Mouse (Mus musculus): ENCODE measurements at regions not wholly inside any gene's neighbourhood (a gene's known extent, or its start where the extent isn't known, plus 50 kb on each side); places are given as distances from the start of the nearest gene placed in this dataset.

DNA sequence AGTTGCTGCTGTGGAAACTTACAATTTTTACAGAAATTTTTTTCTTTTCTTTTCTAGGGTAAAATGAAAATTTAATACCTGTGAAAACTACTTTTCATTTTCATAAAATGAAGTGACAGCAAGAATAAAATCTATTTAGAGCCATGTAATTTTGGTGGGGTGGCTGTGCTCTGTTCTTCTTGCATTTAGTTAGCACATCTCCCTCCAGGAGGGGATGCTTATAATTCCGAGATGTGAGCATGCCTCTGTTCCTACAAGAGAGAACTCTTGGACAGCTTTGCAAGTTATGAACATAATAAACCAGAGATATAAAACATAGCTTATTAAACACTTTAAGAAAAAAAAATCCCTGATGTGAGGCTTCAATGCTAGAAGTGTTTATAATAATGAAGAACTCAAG is 313.9 kb upstream of the Dph6 start:
- DNase-seq (ENCODE audit: low spot score in 2 of 2) = no peak

DNA sequence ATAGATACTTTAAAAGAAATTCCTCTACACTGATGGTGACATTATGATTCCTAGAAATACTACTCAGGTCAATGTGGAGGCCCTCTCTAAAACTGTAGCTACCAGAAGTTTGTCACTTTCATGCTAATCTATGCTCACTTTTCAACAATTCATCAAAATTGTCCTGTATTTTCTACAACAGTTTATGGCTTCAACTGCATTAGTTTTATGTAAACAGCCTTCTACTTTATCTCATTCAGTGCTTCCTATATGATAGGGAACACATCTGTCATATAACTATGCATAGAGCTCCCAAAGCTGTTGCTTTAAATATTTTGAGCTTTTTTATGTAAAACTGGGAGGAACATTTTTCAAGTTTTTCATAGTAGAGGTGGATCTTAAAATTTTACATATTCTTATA is 338.7 kb upstream of the Dph6 start:
- DNase-seq (ENCODE audit: low spot score in 2 of 2) = no peak

DNA sequence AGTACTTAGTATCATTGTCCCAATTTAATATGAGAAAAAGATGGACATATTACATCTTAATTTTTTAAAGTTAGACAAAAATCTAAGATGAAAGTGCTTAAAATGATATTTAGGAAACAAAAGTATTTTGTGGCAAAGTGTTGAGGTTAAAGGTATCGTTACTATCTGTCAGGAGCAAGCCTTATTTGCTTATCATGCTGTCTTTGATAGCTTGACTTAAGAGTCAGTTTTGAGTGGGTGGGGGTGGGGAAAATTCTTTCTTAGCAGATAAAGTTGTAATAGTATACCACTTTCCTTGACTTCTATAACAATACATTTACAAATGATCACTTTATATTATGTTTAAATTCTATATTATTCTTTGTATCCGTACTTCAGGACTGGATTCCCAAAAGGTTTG is 339.1 kb upstream of the Dph6 start:
- no peak for DNase-seq (ENCODE audit: low spot score in 2 of 2)

DNA sequence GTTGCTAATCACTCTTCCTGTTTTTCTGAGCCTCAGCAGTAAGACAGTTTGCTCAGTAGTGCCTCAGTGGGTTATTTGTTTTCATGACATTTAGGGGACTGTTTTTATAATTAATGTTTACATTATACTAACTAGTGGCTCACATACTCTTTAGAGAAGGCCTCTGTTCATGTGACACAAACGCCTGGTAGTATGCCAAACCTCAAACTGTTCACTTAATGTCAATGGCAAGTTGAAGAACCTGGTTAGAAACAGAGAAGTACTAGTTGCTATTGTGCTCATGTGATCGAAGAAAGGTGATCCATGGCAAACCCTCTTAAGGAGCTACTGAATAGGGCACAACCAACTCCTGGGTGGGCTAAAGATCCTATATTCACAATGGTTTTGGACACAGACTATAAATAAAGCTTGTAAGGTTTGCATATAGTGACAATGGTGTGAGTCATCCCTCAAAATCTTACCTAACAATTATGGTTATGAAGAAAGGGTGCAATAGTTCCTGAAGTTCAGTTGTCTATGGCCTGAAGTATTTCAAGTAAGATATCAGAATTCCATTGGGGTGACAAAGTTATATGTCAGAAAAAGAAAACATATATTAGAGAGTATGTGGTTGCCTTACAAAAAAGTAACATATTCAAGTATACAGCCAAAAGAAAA is 340.1 kb upstream of the Dph6 start:
- no peak for DNase-seq (ENCODE audit: low spot score in 2 of 2)

DNA sequence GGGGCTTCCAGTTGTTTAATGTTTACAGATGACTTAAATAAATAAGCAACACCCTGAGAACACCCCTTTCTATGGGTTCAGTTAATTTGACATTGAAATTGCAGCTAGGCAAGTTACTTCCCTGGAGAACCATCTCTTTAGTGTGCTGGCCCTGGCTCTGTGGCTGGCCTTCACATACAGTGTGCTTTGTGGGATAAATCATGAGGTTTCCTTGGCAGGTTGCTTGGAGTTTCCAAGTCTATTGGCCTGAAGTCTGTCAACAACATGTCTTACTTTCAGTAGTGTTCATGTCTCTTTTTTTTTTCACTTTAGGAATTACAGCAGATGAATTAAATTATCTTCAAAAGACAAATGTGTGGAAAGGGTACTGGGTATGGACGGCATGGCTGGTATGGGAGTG is 359.2 kb upstream of the Dph6 start:
- no peak for DNase-seq (ENCODE audit: low spot score in 2 of 2)

DNA sequence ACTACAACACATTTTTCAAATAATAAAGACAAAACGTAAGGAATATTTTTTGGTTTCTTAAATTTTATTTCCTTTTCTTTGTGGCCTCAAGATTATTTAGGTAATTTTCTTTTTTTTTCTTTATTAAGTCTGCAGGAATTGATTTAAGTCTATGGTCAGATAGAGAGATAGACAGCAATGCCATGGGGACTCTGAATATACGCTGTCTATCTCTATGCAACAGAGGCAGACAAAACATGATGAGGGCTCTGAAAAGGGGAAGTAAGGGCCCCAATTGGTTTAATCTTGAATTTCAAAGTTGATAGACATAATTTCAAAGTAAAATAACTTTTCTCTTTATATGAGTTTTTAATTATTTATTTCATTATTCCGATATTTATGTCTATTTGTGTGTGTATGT is 372.0 kb upstream of the Dph6 start:
- no peak for DNase-seq (ENCODE audit: low spot score in 2 of 2)

DNA sequence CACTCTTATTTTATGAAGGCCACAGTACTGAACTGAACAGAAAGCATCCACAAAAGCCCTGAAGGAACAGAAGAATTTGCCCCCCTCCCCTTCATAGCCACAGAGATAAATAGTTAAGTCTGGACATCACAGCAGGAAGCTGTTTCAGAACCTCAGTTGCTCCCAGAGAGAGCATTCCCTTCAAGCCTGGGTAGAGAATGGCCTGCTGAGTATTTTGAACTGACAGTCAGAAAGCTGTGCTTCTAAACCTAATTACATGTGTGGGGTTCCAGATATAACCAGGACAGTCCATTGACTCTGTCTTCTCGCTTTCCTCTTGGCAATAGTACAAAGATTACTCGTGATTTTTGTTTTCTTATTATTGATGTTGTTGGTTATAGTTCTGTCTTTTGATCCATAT is 376.4 kb upstream of the Dph6 start:
- DNase-seq (ENCODE audit: low spot score in 2 of 2) = no peak

DNA sequence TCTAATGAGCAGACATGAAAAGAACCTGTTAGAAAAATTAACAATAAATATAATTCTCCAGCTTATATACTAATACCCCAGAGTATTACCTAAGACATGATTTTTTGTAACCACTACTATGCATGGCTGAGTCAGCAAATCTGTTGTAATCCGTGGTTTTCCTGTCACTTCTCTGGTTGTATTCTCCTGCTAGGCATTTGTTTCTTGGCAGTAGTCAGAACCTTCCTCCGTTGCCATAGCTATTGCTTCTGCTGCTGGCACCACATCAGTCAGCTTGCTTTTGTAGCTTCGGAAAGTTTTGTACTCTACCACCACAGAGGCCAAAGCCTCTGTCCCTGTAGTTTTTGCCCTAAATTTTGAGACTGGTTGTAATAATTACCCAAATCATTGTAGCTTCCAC is 381.4 kb upstream of the Dph6 start:
- peak; percentile 11 to 19 for DNase-seq (ENCODE audit: low spot score in 2 of 2)

DNA sequence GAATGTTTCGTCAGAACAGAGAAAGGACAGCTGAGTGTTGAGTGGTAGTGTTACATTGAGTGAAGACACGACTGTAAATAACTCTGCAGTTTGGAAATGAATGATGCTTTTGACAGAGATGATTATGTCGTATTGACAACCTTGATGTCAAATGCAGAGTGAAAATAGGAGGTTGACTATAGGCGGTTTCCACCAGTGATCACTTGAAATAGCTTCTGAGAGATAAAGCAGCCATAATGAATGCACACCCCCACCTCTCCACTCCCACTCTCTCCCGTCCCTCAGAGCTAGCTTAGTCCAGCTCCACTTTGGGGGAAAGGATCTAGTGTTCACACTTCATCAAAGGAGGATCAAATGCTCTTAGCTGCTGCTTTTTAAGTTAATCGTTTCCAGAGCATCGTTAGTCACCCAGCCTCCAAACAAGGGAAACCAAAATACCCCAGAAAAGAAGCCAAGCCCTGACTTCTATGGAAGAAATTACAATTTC is 387.6 kb upstream of the Dph6 start:
- peak in 1 of 2 experiments; percentile 13 for DNase-seq (ENCODE audit: low spot score in 2 of 2)

DNA sequence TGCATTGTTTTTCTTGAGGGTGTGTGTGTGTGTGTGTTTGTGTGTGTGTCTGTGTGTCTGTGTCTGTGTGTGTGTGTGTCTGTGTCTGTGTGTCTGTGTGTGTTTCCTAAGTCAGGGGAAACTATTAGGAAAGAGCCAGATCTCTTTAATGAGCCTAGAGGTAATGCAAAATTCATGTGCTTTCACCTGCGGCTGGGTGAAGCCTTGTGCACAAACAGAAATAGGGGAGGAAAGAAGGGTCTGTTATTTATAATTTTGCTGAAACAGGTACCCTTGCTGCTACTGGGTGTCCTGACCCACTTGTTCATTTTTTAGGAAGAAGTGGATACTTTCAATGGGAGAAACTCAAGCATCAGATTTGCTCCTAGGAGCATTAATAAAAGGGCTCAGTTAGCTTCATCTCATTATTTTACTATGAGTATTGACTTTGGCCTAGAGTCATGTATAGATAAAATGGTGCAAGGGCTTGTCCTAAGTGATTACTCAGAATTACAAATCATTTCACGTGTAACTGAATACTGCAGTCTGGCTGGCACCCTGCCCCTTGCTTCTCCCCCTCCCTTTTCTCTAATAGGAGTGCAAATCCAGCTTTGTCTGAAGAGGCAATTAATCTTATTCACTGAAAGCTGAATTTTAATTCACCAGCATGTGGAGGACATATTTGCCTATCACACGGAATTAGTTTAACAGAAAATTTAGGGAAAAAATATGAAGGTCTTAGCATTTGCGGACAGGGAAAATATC is 401.7 kb upstream of the Dph6 start:
- no peak for DNase-seq (ENCODE audit: low spot score in 2 of 2)

DNA sequence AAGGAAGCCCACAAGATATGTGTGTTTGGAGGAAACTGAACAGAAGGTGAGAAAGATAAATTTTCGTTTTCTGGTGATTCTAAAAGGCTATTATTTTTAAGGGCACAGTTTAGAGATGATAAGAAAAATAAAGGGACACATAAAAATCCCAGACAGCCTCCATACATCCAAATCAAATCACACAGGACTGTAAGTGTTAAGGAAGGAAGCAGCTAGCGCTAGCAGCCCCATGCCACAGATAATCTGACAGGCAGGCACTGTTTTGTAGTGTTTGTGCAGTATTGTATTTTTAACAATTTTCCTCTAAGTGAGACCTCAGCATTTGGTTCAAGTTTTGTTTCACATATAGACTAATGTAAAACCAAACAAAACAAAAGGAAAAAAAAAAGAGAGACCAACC is 402.4 kb upstream of the Dph6 start:
- DNase-seq (ENCODE audit: low spot score in 2 of 2) = no peak

DNA sequence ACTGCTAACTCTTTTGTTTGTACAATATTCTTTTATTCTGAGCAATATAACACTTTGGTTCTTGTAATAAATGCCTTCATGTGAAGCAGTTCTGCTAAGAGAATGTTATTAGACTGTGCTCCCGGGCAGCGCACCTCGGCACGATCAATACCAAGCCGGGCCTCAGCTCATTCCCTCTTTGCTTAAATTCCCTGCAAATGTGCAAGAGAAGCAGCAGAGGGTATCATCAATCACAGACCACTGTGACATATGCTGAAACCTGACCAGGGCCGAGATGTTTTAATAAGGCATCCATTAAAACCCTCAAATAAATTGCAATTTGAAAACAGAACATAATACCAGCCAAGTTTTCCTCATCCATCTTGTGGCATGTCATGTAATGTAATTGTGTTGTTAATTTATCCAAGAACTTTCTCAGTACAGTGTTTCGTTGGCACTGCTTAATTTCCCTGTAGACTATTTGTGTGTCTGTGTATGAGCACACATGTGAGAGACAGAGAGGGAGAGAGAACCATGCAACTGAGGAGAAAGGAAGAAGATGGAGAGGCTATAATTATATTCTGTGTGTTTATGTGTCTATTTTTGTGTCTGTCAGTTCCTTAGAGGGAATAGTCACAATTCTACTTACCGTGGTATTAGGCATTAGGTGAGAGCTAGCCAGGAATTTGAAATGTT is 412.9 kb upstream of the Dph6 start:
- DNase-seq (ENCODE audit: low spot score in 2 of 2) = no peak

DNA sequence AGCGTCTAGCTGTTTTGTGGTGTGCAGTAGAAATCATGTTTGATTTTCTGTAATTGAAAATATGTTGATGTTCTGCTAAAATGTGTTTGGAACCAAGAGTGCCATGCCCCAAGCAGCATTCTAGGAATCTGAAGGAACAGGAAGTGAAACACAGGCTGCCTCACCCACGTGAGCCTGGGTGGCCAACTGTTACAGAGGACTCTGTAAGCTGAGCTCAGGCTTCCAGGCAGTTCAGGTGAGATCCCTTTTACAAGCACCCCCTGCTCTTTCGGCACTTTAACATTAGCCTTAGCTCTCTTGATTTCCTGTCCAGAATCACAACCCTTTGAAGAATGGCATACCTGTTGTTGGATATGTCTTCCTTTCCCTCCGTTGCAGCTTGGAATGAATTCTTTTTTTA is 414.9 kb upstream of the Dph6 start:
- no peak for DNase-seq (ENCODE audit: low spot score in 2 of 2)

DNA sequence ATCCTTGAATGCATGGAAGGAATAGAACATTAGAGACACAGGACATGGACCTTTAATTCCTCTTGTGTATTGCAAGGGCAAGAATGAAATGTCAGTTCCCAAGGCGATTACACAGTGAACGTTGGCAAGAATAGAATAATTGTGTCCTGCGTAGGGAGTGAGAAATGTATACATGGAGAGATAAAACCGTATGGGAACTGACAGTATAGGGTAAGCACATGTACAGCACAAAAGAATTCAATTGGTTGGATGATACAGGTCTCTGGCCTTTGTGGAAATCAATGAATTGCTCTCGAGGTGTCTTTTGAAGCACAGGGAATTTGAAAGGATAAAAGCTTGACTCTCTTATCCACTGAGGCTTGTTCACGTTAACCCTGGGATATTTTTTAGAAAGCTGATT is 415.4 kb upstream of the Dph6 start:
- DNase-seq (ENCODE audit: low spot score in 2 of 2) = no peak

DNA sequence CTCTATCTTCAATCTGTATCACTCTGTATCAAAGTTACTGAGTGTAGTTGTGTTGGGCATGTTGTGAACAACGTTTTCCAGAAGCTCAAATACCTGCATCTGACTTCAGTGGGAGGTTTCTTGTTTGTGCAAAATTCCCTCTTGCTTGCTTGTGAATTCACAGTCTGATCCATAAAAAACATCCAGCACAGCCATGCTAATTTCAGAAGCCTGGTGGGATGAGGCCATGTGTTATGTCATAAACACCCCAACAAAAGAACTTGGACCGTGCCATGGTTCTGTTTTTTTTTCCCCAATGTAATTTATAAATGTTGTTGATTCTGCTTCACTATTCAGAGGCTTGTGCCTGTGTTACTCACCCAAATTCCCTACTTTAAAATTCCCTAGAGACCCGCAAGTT is 415.9 kb upstream of the Dph6 start:
- no peak for DNase-seq (ENCODE audit: low spot score in 2 of 2)

DNA sequence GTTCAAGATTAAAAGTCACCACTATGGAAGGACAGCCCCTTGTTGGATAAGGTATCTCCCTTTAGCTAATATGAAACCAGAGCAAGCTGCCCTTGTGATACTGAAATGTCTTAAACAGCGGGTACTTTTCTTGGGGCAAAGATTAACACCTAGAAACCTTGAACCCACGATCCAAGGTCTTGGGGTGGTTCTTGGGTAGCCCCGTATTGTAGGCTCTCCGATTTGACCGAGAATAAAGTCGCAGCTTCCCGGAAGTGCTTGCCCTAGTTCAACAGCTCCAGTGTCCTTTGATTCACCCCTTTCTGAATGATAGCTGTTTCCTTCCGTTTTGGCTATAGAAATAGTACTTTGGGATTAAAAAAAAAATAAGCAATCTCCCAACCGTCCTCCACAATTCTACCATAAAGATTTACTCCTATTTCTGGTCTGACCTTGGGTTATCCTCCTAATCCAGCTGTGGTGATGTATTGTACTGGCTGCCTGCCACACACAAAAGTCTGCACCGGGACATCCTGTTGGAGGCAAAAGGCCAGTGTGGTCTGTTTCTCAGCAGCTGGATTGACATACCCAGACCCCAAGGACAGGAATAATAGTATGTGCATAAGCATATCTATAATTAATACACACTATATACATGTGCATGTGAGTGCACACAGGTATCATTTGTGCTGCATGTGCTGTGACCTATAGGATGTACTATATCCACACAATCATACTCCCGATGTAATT is 427.0 kb upstream of the Dph6 start:
- DNase-seq (ENCODE audit: low spot score in 2 of 2) = no peak

DNA sequence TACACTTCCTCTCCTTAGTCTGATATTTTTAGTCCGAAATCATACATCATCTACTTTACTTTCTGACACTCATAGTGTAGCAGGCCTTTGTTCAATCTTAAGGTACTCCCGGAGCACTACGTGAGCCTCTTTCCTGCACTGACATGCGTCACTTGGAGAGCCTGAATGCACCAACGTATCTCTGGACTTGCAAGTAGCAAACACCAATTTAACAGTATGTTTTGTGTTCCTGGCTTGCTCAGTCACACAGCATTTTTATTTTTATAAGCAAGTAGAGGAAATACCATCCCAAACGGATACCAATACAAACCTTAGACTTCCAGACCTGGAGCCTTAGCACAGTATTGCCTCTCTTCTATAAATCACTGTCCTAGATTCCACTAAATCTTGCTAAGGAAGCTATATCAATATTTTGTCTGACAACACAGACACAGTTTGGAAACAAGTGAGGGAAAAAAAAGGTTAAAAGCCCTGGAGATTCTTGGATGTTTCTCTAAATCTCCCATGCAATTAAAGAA is 427.6 kb upstream of the Dph6 start:
- no peak for DNase-seq (ENCODE audit: low spot score in 2 of 2)

DNA sequence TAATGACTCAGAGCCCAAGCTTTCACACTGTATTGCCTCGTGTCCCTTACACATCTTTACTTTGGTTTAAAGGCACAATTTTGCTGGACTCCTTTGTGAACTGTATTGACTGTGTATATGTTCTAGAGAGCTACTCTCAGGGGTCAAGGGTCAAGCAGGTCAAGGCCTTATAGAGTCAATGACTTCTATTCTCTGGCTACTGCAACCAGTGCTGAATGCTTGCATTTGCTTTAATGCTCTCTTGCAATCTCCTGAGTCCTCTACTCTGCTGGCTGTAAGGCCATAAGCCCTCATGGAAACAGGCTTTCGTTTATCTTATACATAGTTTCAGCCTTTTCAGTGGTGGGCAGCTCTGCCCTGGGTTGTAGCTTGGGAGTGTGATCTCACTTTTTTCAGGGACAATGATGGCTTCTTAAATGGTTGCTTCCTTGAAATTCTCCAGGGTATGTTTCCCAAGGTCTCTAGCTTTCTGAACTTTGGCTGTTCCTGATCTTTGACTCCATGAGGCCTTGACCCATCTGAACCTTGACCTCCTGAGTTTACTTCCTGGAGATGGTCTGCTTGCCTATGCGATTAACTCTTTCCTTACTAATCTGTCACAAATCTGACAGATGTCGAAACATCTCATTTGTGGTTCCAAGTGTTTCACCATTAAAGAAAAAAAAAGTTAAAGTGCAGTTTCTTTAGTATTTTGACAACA is 433.8 kb upstream of the Dph6 start:
- DNase-seq (ENCODE audit: low spot score in 2 of 2) = no peak

DNA sequence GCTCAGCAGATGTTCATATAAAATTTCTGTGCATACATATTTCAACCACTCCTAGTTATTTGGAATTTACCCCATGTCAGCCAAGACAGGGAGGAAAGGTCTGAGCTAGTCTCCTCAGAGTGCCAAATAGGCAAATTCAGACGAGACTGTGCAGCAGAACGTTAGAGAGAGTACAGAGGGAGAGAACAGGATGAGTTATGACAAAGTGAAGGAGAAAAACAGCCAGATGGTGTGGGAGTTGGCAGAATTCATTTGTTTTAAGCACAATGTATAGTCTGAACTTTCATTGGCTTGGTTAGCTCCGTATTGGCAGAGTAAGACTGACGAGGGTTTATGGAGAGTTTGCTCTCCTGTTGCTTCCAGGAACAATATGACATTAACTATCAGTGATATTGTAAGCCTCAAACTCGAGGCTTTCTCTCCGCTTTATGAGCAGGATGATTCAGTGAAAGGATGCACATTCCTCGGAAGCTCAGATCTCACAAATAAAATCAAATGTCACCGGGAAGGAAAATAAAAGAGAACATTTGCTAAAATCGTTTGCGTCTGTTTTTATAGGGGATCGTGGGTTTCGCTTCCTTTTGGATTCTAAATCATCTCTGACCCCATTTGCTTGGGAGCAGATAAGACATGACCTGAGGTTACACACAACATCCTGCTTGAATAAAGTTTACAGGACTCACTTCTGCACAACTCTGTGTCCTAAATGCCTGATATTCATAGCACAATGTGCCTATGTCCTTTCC is 435.8 kb upstream of the Dph6 start:
- no peak for DNase-seq (ENCODE audit: low spot score in 2 of 2)

DNA sequence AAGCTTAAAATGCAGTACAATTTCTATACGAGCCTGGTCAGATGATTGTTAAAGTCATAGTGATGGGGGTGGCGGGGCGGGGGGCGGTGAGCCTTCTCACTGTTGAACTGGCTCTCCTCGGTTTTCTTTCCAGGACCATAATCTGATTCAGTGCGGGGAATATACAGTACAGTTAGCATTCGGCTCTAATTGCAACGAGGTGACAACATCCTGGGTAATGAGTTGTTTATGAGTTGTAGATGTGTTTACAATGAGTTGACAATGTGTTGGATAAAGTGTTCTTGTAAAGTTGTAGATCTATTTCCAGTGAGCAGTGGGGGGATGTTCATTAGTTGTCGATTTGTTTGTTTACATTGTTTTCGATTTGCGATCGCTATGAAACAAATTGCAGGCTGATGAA is 440.6 kb upstream of the Dph6 start:
- no peak for DNase-seq (ENCODE audit: low spot score in 2 of 2)

DNA sequence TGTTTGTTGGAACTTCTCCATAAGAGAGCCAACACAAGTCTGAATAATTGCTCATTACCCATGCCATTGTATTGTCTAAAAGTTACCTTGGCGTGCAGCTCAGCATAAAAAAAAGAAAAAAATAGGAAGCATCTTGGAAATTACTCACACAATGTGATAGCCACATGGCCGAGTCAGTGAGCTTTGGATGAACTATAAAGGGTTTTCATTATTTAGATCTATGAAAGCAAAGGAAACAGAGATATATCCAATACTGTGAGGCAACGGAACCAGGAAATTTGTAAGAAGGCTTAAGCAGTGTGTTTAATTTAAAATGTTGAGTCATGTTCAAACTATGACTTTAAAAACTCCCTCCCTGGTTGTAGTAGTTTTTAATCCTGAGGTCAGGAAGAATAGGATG is 446.7 kb upstream of the Dph6 start:
- DNase-seq (ENCODE audit: low spot score in 2 of 2) = no peak

All from frontal cortex, postnatal 14 days (tissue).